Mouse (Mus musculus): ENCODE measurements around the gene Rad18. TPM values are rescaled to one million over a fixed set of nuclear protein-coding genes. Genes with fewer than 3 reads are reported as not detected.
"Not testable (repeated sequence)": the region's sequence is repeated elsewhere in the genome, so short reads cannot be mapped to it uniquely, and the experiment has no call there.

The Rad18 gene
- polyA plus RNA-seq, 1 experiment from 2014 or later: 45.3 TPM

DNA sequence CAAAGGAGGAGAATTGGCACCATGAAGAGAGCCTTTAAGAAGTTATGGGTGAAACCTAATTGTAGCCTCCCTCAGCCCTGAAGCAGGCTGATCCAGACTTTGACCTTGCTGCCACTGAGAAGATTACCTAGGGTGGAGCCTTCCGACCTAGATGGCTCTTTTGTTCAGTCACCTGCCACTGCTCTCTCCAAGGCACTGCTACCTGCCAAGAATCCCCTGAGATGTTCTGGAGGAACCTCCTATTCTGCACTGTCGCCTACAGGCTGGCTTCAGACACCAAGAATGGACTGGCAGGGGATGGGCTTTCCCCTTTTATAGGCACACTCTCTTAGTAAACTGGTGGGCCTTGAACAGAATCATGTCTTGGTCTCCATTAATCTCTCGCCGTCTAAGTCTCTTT, 5.8 kb upstream of the Rad18 start:
- not testable (repeated sequence) for H3K4me3 ChIP-seq (ENCODE audit: low read depth, low read length); H3K4me2 ChIP-seq (replicated peaks; ENCODE audit: low read depth, low read length); H3K4me1 ChIP-seq (ENCODE audit: control insufficient read depth, insufficient read depth, low read length); H3K9ac ChIP-seq (replicated peaks; ENCODE audit: low read depth, low read length); H3K36me3 ChIP-seq (ENCODE audit: control insufficient read depth, insufficient read depth, low read length); H3K27me3 ChIP-seq (ENCODE audit: control insufficient read depth, insufficient read depth, low read length); H3K27ac ChIP-seq (ENCODE audit: low read length); H3K9me3 ChIP-seq (ENCODE audit: control insufficient read depth, low read depth, low read length); ATAC-seq (ENCODE audit: insufficient number of reproducible peaks, insufficient read depth, low FRiP score, low read depth)
- WGBS: 69% methylated on average over 4 of the region's 4 CpGs

DNA sequence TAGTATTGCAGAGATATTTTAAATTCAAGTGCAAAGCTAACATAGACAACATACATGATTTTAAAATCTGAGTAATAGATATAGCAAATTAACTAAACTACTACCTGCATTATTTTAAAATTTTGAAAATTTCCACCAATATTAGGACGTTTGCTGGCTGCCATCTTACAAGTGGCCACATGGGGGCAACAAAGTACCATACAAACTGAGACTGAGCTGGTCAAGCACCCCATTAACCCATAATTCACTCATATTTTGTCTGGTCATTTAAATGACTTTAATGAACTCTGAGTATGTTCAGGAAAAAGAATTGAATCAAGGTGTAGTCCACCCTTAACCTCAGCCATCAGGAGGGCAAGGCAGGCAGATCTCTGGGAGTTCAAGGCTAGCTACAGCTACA, 3.9 kb upstream of the Rad18 start:
- WGBS: 0% methylated on average over 1 of the region's 1 CpGs
- no peak overlapping the region for H3K4me2 ChIP-seq (replicated peaks; ENCODE audit: low read depth, low read length)
- no peaks in the 10 kb centered on the region for H3K27me3 ChIP-seq (ENCODE audit: control insufficient read depth, insufficient read depth, low read length)
- H3K4me3 ChIP-seq (ENCODE audit: low read depth, low read length): no peak overlapping the region
- no peak overlapping the region for H3K9ac ChIP-seq (replicated peaks; ENCODE audit: low read depth, low read length)
- no peak overlapping the region for H3K27ac ChIP-seq (ENCODE audit: low read length)
- H3K36me3 ChIP-seq (ENCODE audit: control insufficient read depth, insufficient read depth, low read length): no peaks in the 10 kb centered on the region
- no peaks in the 10 kb centered on the region for H3K9me3 ChIP-seq (ENCODE audit: control insufficient read depth, low read depth, low read length)
- no peak for ATAC-seq (ENCODE audit: insufficient number of reproducible peaks, insufficient read depth, low FRiP score, low read depth)
- H3K4me1 ChIP-seq (ENCODE audit: control insufficient read depth, insufficient read depth, low read length): no peaks in the 10 kb centered on the region

GRCm38 (mm10) chr6:112699115-112699514, 2.6 kb upstream of the Rad18 start:
- Histone ChIP-seq H3K9me3 (ENCODE audit: control insufficient read depth, low read depth, low read length) (no peaks in the 10 kb centered on the region), H3K27ac (ENCODE audit: low read length) (no peak overlapping the region), H3K9ac (replicated peaks; ENCODE audit: low read depth, low read length) (no peak overlapping the region), H3K4me1 (ENCODE audit: control insufficient read depth, insufficient read depth, low read length) (no peaks in the 10 kb centered on the region), H3K4me3 (ENCODE audit: low read depth, low read length) (no peak overlapping the region), H3K4me2 (replicated peaks; ENCODE audit: low read depth, low read length) (no peak overlapping the region), H3K27me3 (ENCODE audit: control insufficient read depth, insufficient read depth, low read length) (no peaks in the 10 kb centered on the region), H3K36me3 (ENCODE audit: control insufficient read depth, insufficient read depth, low read length) (no peaks in the 10 kb centered on the region)
- no peak for ATAC-seq (ENCODE audit: insufficient number of reproducible peaks, insufficient read depth, low FRiP score, low read depth)
- 59% methylated on average over 1 of the region's 1 CpGs for WGBS

DNA sequence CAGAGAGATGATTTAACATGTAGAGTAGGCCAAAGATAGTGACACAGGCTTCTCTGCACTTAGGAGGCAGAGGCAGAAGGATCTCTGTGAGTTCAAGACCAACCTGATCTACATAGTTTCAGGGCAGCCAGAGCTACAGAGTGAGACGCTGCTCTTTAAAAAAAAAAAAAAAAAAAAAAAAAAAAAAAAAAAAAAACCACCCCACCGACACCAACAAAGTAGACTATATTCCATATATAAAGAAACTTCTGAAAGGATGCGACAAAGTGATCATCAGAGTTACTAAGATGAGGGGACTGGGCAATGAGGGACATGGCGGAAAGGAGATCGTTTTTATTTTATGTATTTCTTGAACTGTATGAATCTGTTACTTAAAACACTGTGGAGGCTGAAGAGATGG, 2.0 kb downstream of the Rad18 start:
- H3K4me1 ChIP-seq (ENCODE audit: control insufficient read depth, insufficient read depth, low read length): no peaks in the 10 kb centered on the region
- H3K9ac ChIP-seq (replicated peaks; ENCODE audit: low read depth, low read length): no peak overlapping the region
- no peaks in the 10 kb centered on the region; the same call in 1 of the 2 replicates for H3K36me3 ChIP-seq (ENCODE audit: control insufficient read depth, insufficient read depth, low read length)
- no peak overlapping the region for H3K4me2 ChIP-seq (replicated peaks; ENCODE audit: low read depth, low read length)
- no peaks in the 10 kb centered on the region for H3K27me3 ChIP-seq (ENCODE audit: control insufficient read depth, insufficient read depth, low read length)
- 91% methylated on average over 5 of the region's 5 CpGs for WGBS
- no peak overlapping the region for H3K27ac ChIP-seq (ENCODE audit: low read length)
- ATAC-seq (ENCODE audit: insufficient number of reproducible peaks, insufficient read depth, low FRiP score, low read depth): no peak
- no peak overlapping the region for H3K4me3 ChIP-seq (ENCODE audit: low read depth, low read length)
- no peaks in the 10 kb centered on the region for H3K9me3 ChIP-seq (ENCODE audit: control insufficient read depth, low read depth, low read length)

DNA sequence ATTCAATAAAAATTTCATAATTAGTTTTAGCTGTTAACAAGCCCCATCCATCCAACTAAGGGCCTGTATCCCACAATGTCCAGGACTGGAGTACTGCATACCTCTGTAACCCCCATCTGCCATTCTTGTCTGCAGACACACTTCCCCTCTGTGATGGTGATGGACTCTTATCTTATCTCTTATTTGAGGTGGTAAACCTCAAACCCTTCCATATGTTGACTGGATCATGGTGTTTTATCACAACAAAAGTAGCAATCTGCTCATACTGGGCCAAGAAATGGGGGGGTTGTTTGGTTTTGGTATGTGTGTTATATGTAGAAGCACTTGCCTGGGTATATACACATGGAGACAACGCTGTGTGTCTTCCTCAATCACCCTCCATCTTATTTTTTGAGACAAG, 5.0 kb downstream of the Rad18 start:
- Histone ChIP-seq H3K9ac (replicated peaks; ENCODE audit: low read depth, low read length) (no peak overlapping the region), H3K4me1 (ENCODE audit: control insufficient read depth, insufficient read depth, low read length) (no peaks in the 10 kb centered on the region; the same call in 1 of the 2 replicates), H3K4me2 (replicated peaks; ENCODE audit: low read depth, low read length) (no peak overlapping the region), H3K4me3 (ENCODE audit: low read depth, low read length) (no peak overlapping the region), H3K27ac (ENCODE audit: low read length) (no peak overlapping the region), H3K36me3 (ENCODE audit: control insufficient read depth, insufficient read depth, low read length) (no peaks in the 10 kb centered on the region; the same call in 1 of the 2 replicates), H3K27me3 (ENCODE audit: control insufficient read depth, insufficient read depth, low read length) (no peaks in the 10 kb centered on the region), H3K9me3 (ENCODE audit: control insufficient read depth, low read depth, low read length) (no peaks in the 10 kb centered on the region)
- 96% methylated on average over 1 of the region's 1 CpGs for WGBS
- ATAC-seq (ENCODE audit: insufficient number of reproducible peaks, insufficient read depth, low FRiP score, low read depth): no peak

DNA sequence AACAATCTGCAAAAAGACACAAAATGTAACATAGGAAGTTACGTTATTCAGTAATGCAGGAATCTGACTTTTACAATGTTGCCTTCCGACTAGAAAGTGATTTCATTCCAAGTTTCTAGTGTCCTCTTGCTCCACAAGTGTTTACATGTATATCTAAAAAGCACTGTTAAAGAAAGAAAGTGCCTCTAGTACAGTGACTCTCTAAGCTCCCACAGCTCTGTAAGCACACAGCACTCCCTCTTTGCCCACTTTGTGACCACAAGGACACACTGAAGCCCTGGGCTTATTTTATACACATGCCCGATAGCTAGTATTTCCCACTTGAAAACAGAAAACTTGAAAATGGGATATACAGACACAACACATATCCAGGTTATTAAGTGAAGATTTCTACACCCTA, 8.5 kb downstream of the Rad18 start:
- Histone ChIP-seq H3K4me2 (replicated peaks; ENCODE audit: low read depth, low read length) (no peak overlapping the region), H3K36me3 (ENCODE audit: control insufficient read depth, insufficient read depth, low read length) (peaks cover 2% of the 10 kb centered on the region; the same call in 1 of the 2 replicates), H3K4me3 (ENCODE audit: low read depth, low read length) (no peak overlapping the region), H3K27me3 (ENCODE audit: control insufficient read depth, insufficient read depth, low read length) (no peaks in the 10 kb centered on the region), H3K4me1 (ENCODE audit: control insufficient read depth, insufficient read depth, low read length) (no peaks in the 10 kb centered on the region; the same call in 1 of the 2 replicates), H3K9me3 (ENCODE audit: control insufficient read depth, low read depth, low read length) (no peaks in the 10 kb centered on the region), H3K9ac (replicated peaks; ENCODE audit: low read depth, low read length) (no peak overlapping the region), H3K27ac (ENCODE audit: low read length) (no peak overlapping the region)
- ATAC-seq (ENCODE audit: insufficient number of reproducible peaks, insufficient read depth, low FRiP score, low read depth): no peak
- WGBS: 91% methylated on average over 3 of the region's 3 CpGs

DNA sequence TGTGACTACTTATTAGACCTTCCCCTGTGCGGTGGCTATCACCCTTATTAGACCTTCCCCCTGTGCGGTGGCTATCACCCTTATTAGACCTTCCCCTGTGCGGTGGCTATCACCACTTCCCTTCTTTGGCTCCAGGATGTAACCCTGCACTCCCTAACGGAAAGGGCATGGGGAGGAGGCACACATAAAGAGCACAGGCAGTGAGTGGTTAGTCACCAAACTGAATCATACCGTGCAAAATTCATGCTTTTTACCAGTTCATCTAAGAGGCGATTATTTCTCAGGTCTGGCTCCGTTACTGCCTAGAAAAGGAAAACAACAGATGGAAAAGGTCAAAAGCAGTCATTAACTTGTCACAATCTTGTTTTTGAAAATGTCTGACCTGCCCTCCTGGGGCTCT, 10.0 kb downstream of the Rad18 start:
- H3K9me3 ChIP-seq (ENCODE audit: control insufficient read depth, low read depth, low read length): no peaks in the 10 kb centered on the region
- H3K36me3 ChIP-seq (ENCODE audit: control insufficient read depth, insufficient read depth, low read length): peaks cover 7% of the 10 kb centered on the region; the same call in 1 of the 2 replicates
- H3K9ac ChIP-seq (replicated peaks; ENCODE audit: low read depth, low read length): no peak overlapping the region
- no peak for ATAC-seq (ENCODE audit: insufficient number of reproducible peaks, insufficient read depth, low FRiP score, low read depth)
- H3K4me2 ChIP-seq (replicated peaks; ENCODE audit: low read depth, low read length): no peak overlapping the region
- H3K4me1 ChIP-seq (ENCODE audit: control insufficient read depth, insufficient read depth, low read length): no peaks in the 10 kb centered on the region; the same call in 1 of the 2 replicates
- no peak overlapping the region for H3K27ac ChIP-seq (ENCODE audit: low read length)
- 71% methylated on average over 7 of the region's 7 CpGs for WGBS
- no peaks in the 10 kb centered on the region for H3K27me3 ChIP-seq (ENCODE audit: control insufficient read depth, insufficient read depth, low read length)
- no peak overlapping the region for H3K4me3 ChIP-seq (ENCODE audit: low read depth, low read length)

GRCm38 (mm10) chr6:112684065-112684464, 12.4 kb downstream of the Rad18 start:
- H3K9ac ChIP-seq (replicated peaks; ENCODE audit: low read depth, low read length): no peak overlapping the region
- no peak overlapping the region for H3K4me3 ChIP-seq (ENCODE audit: low read depth, low read length)
- H3K27ac ChIP-seq (ENCODE audit: low read length): no peak overlapping the region
- H3K36me3 ChIP-seq (ENCODE audit: control insufficient read depth, insufficient read depth, low read length): peaks cover 21% of the 10 kb centered on the region; the same call in 1 of the 2 replicates
- no peaks in the 10 kb centered on the region; the same call in 1 of the 2 replicates for H3K4me1 ChIP-seq (ENCODE audit: control insufficient read depth, insufficient read depth, low read length)
- 78% methylated on average over 2 of the region's 2 CpGs for WGBS
- no peak overlapping the region for H3K4me2 ChIP-seq (replicated peaks; ENCODE audit: low read depth, low read length)
- H3K9me3 ChIP-seq (ENCODE audit: control insufficient read depth, low read depth, low read length): no peaks in the 10 kb centered on the region
- no peak for ATAC-seq (ENCODE audit: insufficient number of reproducible peaks, insufficient read depth, low FRiP score, low read depth)
- no peaks in the 10 kb centered on the region for H3K27me3 ChIP-seq (ENCODE audit: control insufficient read depth, insufficient read depth, low read length)

- Histone ChIP-seq H3K4me3 (ENCODE audit: low read depth, low read length) (no peak overlapping the region), H3K9ac (replicated peaks; ENCODE audit: low read depth, low read length) (no peak overlapping the region), H3K9me3 (ENCODE audit: control insufficient read depth, low read depth, low read length) (no peaks in the 10 kb centered on the region), H3K4me1 (ENCODE audit: control insufficient read depth, insufficient read depth, low read length) (no peaks in the 10 kb centered on the region), H3K36me3 (ENCODE audit: control insufficient read depth, insufficient read depth, low read length) (0 out of 2 replicates have a peak, but pooled peaks cover 2% of the 10 kb centered on the region), H3K4me2 (replicated peaks; ENCODE audit: low read depth, low read length) (no peak overlapping the region), H3K27me3 (ENCODE audit: control insufficient read depth, insufficient read depth, low read length) (no peaks in the 10 kb centered on the region), H3K27ac (ENCODE audit: low read length) (no peak overlapping the region)
- WGBS: 89% methylated on average over 5 of the region's 5 CpGs
- ATAC-seq (ENCODE audit: insufficient number of reproducible peaks, insufficient read depth, low FRiP score, low read depth): no peak
Measured at GRCm38 (mm10) chr6:112632071-112632470, 64.4 kb downstream of the Rad18 start.
